Mouse (Mus musculus): ENCODE data around the gene Sipa1l1. TPM values are rescaled to one million over a fixed set of nuclear protein-coding genes. Genes with fewer than 3 reads are reported as not detected.

Gene Sipa1l1
- total and polyA plus RNA-seq, 3 experiments, result 13.6 to 36.7 (median 23.6) TPM

DNA sequence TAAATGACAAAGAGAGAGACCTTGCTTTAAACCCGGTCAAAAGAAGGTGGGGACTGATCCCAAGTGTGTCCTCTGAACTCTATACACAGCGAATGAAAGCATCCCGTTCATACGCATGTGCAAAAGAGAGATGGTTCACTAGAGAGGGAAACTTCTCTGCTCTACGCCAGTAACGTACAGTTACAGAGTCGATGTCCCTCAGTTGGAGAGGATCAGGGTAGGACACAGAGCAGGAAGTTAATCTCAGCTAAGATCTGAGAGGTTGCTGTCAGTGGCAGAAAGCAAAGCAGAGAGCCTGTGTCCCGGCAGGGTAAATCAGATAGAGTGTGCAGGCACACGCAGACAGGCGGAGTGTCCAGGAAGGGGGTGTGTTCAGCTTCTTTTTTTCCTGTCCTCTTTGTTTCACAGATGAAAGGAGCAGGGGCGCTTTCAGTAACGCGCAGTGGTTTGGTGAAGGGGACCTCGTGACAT, 3.0 kb upstream of the Sipa1l1 start:
- no peak overlapping the region for H3K4me2 ChIP-seq (ENCODE audit: insufficient read depth, low read depth, poor library complexity, severe bottlenecking)
- dilution Hi-C loops (cut with MboI; ENCODE audit: extremely low pct_ligation_motif_present, extremely low pct_unique_long_range_greater_than_20kb, low sequenced_read_pairs), result no loop called here
- H3K27ac ChIP-seq (ENCODE audit: insufficient read depth, low read depth), result no peak overlapping the region
- TF ChIP-seq CTCF (conservative IDR thresholded peaks at IDR 0.05 in 1 of 2, IDR thresholded peaks at IDR 0.05 in 1 of 2; ENCODE audit: low read depth in 2 of 2, low read length in 2 of 2) (no peak), RAD21 (IDR thresholded peaks at IDR 0.05; ENCODE audit: low read depth, low read length) (no peak), PAX5 (IDR thresholded peaks at IDR 0.05; ENCODE audit: low read length) (no peak)
- H3K4me3 ChIP-seq (replicated peaks in 1 of 3; ENCODE audit: low read depth in 2 of 3, low read length in 2 of 3, poor library complexity in 1 of 3), result no peak overlapping the region
- no peak for DNase-seq (ENCODE audit: extremely low read depth)
- H3K27me3 ChIP-seq (replicated peaks), result no peaks in the 10 kb centered on the region
- peaks cover 0 to 33% of the 10 kb centered on the region in 2 experiments; a peak in 2 of 4 replicates for H3K4me1 ChIP-seq (ENCODE audit: control insufficient read depth in 1 of 2, insufficient read depth in 2 of 2)
- H3K9ac ChIP-seq (ENCODE audit: insufficient read depth, low read depth), result no peak overlapping the region
- no peaks in the 10 kb centered on the region for H3K36me3 ChIP-seq (replicated peaks in 1 of 2; ENCODE audit: control insufficient read depth in 1 of 2, insufficient read depth in 1 of 2, low read length in 1 of 2)
- no peaks in the 10 kb centered on the region for H3K79me2 ChIP-seq (replicated peaks; ENCODE audit: control insufficient read depth, extremely low read depth, insufficient read depth, poor library complexity, severe bottlenecking)
- in situ Hi-C loops (cut with MboI; ENCODE audit: low pct_ligation_motif_present, low pct_unique_long_range_greater_than_20kb, low sequenced_read_pairs), result loop anchor here (10.0 kb wide), 1 partner anchor 309 kb away; no protein-coding TSS in a partner anchor
- H3K9me3 ChIP-seq (replicated peaks; ENCODE audit: low read length), result no peaks in the 10 kb centered on the region

DNA sequence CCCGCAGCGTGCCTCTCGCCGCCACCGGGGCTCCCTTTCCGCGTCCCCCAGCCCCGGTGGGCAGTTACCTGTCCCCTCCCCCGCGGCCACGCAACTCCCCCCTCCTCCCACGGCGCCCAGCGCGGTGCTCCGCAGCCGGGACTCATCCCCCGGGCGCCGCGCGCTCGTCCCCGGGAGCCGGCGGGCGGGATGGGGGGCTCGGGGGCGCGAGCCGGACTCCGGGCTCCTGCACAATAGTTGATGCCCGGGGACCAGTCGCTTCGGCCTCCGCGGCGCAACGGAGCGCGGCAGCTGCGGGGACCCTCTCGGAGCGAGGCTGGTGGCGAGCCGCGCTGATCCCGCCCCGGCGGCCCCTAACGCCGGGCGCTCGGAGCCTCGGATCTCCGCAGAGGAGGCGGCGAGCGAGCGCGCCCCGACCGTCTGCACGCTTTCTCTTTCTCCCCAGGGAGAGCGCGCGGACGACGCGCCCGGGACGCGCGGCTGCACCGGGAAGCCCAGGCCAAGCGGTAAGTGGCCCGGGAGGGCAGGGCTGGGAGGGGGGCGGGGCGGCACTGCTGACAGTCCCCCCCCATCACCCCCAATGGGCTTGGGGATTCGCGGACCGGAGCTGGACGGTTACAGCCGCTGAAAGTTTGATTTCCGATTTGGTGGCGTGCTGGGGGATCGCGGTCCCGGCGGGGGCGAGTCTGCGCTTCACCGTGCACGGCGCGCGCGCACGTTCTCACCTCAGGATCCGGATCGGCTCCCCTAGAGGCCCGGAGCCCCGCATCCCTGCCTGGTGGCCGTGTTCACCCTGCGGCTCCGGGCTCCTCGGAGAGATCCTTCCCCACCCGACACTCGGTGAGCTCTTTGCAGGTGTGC, 681 bp downstream of the Sipa1l1 start:
- Histone ChIP-seq H3K4me2 (ENCODE audit: insufficient read depth, low read depth, poor library complexity, severe bottlenecking) (peak overlapping the region; percentile 100), H3K27me3 (replicated peaks) (no peaks in the 10 kb centered on the region), H3K9me3 (replicated peaks; ENCODE audit: low read length) (no peaks in the 10 kb centered on the region), H3K27ac (ENCODE audit: insufficient read depth, low read depth) (peak overlapping the region; percentile 20; the same call in 1 of the 2 replicates), H3K4me1 (ENCODE audit: control insufficient read depth in 1 of 2, insufficient read depth in 2 of 2) (peaks cover 4 to 60% of the 10 kb centered on the region in 2 experiments; a peak in 2 of 4 replicates), H3K79me2 (replicated peaks; ENCODE audit: control insufficient read depth, extremely low read depth, insufficient read depth, poor library complexity, severe bottlenecking) (peaks cover 4% of the 10 kb centered on the region; the same call in 1 of the 2 replicates), H3K4me3 (replicated peaks in 1 of 3; ENCODE audit: low read depth in 2 of 3, low read length in 2 of 3, poor library complexity in 1 of 3) (peak overlapping the region; percentile 54 to 82 (median 82)), H3K36me3 (replicated peaks in 1 of 2; ENCODE audit: control insufficient read depth in 1 of 2, insufficient read depth in 1 of 2, low read length in 1 of 2) (peaks cover 0 to 17% of the 10 kb centered on the region in 2 experiments), H3K9ac (ENCODE audit: insufficient read depth, low read depth) (peak overlapping the region; percentile 75)
- in situ Hi-C loops (cut with MboI; ENCODE audit: low pct_ligation_motif_present, low pct_unique_long_range_greater_than_20kb, low sequenced_read_pairs) (loop anchor here (10.0 kb wide), 1 partner anchor 305 kb away; no protein-coding TSS in a partner anchor), dilution Hi-C loops (cut with MboI; ENCODE audit: extremely low pct_ligation_motif_present, extremely low pct_unique_long_range_greater_than_20kb, low sequenced_read_pairs) (no loop called here)
- TF ChIP-seq NRF1 (IDR thresholded peaks at IDR 0.05; ENCODE audit: low read depth, low read length), result peak; percentile 49
- TF ChIP-seq IRF4 (IDR thresholded peaks at IDR 0.05; ENCODE audit: low read depth, low read length), result 0 out of 2 replicates have a peak, but pooled peaks have one; percentile 8
- TF ChIP-seq BHLHE40 (IDR thresholded peaks at IDR 0.05; ENCODE audit: low read depth, low read length), result peak; percentile 56; the same call in 1 of the 2 replicates
- TF ChIP-seq MXI1 (IDR thresholded peaks at IDR 0.05; ENCODE audit: low read depth, low read length), result no peak; the same call in 1 of the 2 replicates
- DNase-seq (ENCODE audit: extremely low read depth), result peak; percentile 33

DNA sequence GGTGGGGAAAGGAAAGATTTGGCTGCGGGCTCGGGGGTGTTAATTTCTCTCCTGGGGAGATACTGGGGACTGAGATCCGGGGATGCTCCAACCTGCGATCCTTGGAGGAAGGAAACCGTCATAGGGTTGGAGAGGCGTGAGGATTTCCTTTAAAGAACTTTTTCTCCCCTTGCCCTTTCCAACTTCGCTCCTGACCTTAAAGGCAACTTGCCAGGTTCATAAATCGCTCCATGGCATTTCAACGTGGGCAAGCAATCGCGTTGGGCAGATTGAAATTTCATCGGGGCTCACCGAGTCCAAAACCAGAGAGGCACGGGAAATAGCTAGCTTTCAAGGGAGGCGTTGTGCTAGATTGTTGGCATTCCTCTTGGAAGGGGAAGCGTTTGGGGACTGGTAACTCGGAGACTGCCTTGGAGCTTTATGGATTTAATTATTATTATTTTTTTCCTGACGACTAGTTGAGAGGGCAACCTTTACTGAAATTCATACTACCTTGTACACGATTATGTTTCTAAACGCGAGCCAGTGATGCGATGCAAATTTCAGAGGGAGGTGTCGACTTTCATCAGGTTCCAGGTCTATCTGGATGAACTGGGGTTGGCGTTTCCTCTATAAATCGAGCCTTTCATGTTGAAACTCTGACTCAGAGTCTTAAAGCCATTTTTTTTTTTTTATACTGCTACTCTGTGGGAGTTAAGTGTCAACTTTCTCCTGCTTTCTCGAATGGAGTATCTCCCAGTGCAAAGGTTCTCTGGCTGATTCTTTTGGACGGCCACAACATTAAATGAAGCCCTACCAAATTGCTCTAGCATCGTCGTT, 1.6 kb downstream of the Sipa1l1 start:
- no peak for DNase-seq (ENCODE audit: extremely low read depth)
- H3K4me2 ChIP-seq (ENCODE audit: insufficient read depth, low read depth, poor library complexity, severe bottlenecking), result peak overlapping the region; percentile 100
- dilution Hi-C loops (cut with MboI; ENCODE audit: extremely low pct_ligation_motif_present, extremely low pct_unique_long_range_greater_than_20kb, low sequenced_read_pairs) (no loop called here), in situ Hi-C loops (cut with MboI; ENCODE audit: low pct_ligation_motif_present, low pct_unique_long_range_greater_than_20kb, low sequenced_read_pairs) (no loop called here)
- TF ChIP-seq ZC3H11A (IDR thresholded peaks at IDR 0.05; ENCODE audit: low read depth, low read length) (no peak), SIN3A (IDR thresholded peaks at IDR 0.05; ENCODE audit: low read length) (peak; percentile 12; the same call in 1 of the 2 replicates), BHLHE40 (IDR thresholded peaks at IDR 0.05; ENCODE audit: low read depth, low read length) (0 out of 2 replicates have a peak, but pooled peaks have one; percentile 11), EP300 (IDR thresholded peaks at IDR 0.05; ENCODE audit: low read length) (no peak), ZNF384 (IDR thresholded peaks at IDR 0.05; ENCODE audit: low read depth, low read length) (peak; percentile 51)
- H3K4me3 ChIP-seq (replicated peaks in 1 of 3; ENCODE audit: low read depth in 2 of 3, low read length in 2 of 3, poor library complexity in 1 of 3), result peak overlapping the region; percentile 54 to 82 (median 82)
- peaks cover 7 to 55% of the 10 kb centered on the region in 2 experiments; a peak in 2 of 4 replicates for H3K4me1 ChIP-seq (ENCODE audit: control insufficient read depth in 1 of 2, insufficient read depth in 2 of 2)
- peaks cover 4% of the 10 kb centered on the region; the same call in 1 of the 2 replicates for H3K79me2 ChIP-seq (replicated peaks; ENCODE audit: control insufficient read depth, extremely low read depth, insufficient read depth, poor library complexity, severe bottlenecking)
- H3K27ac ChIP-seq (ENCODE audit: insufficient read depth, low read depth), result no peak overlapping the region
- no peaks in the 10 kb centered on the region for H3K27me3 ChIP-seq (replicated peaks)
- H3K9me3 ChIP-seq (replicated peaks; ENCODE audit: low read length), result no peaks in the 10 kb centered on the region
- H3K36me3 ChIP-seq (replicated peaks in 1 of 2; ENCODE audit: control insufficient read depth in 1 of 2, insufficient read depth in 1 of 2, low read length in 1 of 2), result peaks cover 0 to 20% of the 10 kb centered on the region in 2 experiments
- peak overlapping the region; percentile 75 for H3K9ac ChIP-seq (ENCODE audit: insufficient read depth, low read depth)
